Mouse (Mus musculus) c-Kit-positive CD71-positive TER-119-negative erythroid progenitor cells, embryonic 14.5 days (primary cell): ENCODE measurements around the gene Rhof.

Experiments used
- DNase-seq: peaks from one replicate; pipeline ENCODE4 v3.0.0-alpha.2; 2013; ENCODE audit warnings: low read depth

Gene Rhof

DNA sequence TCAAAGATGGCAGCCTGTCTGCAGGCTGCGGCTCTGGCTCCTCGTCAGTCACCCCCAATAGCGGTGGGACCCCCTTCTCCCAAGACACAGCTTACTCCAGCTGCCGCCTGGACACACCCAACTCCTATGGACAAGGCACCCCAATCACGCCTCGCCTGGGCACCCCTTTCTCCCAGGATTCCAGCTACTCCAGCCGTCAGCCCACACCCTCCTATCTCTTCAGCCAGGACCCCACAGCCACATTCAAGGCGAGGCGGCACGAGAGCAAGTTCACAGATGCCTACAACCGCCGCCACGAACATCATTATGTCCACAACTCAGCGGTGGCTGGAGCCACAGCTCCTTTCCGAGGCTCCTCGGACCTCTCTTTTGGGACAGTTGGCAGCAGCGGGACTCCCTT lies 15.1 kb upstream of the Rhof start:
- no peak for DNase-seq

DNA sequence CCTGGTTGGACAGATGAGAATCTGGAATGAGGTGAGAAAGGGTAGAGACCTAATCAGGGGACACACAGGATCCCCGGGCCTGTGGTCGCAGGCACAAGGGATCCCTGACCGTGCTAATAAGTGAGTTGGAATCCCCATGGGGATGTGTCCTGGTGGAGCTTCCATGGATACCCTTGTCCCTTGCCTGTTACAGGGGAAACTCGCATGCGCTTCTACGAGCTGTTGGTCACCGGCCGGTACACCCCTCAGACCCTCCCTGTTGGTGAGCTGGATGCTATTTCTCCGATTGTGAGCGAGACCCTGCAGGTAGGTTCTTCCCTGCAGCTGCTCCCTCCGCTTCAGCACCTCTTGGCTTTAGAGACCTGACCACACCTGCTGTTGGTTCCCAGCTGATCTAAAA lies 13.9 kb upstream of the Rhof start:
- DNase-seq = no peak

DNA sequence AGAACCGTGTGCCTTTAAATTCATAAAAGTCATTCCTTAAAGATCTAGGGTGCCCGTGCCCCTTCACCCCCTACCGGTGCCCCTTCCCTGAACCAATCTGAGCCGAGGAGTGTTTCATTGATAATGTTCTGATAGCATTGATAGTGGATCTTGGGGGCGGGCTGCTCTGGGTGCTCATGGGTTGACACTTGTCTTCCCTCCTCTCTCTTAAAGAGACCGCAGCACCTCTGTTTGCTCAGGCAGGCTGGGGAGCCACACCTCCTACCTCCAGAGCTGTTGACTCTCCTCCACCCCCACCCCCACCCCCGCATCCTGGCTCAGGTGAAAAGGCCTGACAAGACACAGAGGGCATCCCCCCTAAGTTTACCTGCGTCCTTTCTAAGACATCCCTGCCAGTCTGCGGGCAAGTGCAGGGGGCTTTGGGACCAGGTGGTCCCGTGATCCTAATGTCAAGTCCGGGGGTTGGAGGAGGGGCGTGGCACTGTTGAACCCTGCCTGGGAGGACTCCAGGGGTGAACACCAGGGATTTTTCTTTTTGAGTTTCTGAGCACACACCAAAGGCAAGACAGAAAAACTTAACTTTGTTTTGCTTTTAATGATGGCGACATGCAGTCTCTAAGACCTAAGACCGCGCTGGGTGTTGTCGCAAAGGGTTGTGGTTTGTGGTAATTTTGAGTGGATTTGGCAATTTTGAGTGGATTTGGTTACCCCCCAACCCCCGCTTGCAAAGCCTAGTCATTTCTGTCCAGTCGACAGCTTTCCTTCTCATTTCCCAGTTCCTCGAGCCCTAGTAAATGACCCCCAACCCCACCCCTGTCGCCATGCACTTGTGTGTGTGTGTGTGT lies 12.5 kb upstream of the Rhof start:
- DNase-seq = no peak

DNA sequence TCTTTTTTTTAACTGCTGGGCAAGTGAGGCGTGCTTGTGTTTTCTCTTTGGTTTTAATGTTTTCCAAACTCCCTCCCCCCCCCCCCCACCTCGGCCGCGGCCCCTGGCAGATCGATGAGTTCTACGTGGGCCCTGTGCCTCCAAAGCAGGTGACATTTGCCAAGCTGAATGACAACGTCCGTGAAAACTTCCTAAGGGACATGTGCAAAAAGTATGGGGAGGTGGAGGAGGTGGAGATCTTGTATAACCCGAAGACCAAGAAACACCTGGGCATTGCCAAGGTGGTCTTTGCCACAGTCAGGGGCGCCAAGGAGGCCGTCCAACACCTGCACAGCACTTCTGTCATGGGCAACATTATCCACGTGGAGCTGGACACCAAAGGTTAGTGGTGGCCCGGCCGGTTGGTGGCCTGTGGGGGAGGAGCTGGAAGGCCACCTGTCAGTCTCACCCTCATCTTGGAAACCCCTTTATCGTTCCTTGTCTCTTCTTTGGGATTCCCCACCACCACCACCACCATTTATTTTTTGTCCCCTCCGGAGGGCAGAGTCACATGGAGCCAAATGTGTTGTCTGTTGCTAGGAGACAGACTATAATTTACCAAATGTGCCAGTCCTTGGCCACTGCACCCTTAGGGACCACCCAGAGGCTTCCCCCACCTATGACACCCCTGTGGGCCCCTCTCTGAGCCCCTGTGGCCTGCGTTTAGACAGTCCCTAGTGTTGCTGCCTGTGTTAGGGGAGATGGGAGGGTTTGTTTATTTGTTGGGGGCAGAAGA lies 11.7 kb upstream of the Rhof start:
- no peak for DNase-seq

DNA sequence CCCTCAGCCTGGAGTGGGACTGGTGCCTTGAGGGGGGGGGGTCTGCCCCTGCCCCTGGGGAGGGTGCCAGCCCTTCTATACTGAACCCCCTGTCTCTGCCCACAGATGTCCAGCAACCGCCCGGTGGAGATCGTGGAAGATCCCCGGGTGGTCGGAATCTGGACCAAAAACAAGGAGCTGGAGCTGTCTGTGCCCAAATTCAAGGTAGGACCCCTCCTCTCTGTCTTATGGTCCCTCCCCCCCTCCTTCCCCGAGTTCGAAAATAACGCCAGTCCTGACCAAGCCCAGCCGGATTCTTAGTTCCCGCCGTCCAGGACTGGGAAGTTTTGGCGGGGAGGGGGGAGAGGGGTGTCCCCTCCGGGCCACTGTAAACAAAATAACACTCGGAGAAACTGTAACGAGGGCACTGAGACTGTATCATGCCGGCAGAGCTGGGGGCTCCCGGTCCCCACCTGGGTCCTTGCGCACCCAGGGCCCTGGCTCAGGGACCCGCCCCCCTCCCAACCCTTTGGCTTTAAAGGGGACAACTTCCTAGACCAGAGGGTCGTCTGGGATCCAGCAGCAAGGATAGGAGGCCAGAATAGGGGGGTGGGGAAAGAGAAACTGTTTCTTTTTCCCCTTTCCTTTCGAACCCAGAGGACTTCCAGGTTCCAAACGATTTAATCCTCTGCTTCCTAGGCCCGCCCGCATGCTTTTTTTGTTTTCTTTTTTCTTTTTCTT lies 10.9 kb upstream of the Rhof start:
- no peak for DNase-seq

DNA sequence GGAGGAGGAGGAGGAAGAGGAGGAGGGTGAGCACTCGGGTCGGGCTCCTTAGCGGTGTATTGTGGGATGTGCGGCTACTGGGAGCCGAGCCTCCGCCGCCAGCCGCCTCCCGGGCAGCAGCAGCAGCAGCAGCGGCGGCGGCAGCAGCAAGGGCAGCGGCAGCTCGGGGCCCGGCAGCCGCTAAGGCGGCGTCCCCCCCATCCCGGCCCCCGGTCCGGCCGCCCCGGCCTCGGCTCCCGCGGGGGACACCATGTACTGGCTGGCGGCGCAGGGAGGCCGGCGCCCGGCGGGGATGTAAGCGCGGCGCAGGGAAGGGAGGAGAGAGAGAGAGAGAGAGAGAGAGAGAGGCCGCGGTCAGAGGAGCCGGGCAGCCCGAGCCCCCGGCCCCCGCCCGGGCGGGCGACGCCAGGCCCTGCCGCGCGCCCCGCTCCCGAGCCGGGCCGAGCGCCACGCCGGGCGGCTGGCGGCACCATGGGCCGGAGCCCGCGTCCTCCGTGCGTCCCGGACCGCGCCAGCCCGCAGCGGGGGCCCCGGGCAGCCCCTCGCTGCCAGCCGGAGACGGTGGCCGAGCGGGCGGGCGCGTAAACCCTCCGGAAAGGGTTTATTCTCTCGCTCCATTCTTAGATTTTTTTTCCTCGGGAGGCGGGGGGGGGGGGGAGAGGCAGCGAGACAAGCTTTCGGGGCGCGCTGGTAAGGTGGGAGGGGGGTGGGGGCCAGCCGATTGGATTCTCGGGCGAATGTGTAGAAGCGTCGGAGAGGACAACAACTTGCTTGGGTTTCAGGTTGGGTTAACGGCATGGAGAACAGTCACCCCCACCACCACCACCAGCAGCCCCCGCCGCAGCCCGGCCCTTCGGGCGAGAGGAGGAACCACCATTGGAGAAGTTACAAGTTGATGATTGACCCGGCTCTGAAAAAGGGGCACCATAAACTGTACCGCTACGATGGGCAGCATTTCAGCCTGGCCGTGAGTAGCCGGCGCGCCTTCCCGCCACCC lies 10.0 kb upstream of the Rhof start, which contains the start of gene Setd1b:
Setd1b (plus strand) TSS at position 33 of the 997 bp plus-strand sequence.
- no peak for DNase-seq

DNA sequence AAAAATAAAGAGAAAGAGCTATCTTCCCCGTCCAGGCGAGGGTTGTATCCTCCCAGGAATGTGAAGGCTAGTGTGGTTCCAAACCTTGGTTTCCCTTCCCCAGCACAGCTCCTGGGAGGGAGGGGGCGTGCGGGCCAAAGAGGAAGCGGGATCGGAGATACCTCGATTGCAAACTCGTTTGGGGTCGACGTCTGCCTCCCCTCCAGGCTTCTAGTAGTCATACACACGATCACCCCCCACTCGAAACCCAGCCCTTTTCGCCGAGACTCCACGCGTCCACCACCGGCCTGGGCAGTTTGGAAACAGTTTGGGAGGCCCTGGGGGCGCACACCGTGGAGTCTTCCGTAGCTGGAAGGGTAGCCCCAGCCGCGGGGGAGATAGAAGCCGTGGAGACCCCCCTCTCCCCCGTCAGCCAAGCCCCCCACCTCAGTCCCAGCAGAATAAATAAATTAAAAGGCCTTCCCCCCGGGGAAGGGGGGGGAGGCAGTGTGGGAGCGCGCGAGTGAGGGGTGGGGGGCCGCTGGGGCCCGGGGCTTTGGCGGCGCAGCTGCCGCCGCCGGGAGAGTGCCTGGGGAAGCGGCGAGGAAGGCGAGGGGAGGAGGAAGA lies 9.2 kb upstream of the Rhof start:
- no peak for DNase-seq

DNA sequence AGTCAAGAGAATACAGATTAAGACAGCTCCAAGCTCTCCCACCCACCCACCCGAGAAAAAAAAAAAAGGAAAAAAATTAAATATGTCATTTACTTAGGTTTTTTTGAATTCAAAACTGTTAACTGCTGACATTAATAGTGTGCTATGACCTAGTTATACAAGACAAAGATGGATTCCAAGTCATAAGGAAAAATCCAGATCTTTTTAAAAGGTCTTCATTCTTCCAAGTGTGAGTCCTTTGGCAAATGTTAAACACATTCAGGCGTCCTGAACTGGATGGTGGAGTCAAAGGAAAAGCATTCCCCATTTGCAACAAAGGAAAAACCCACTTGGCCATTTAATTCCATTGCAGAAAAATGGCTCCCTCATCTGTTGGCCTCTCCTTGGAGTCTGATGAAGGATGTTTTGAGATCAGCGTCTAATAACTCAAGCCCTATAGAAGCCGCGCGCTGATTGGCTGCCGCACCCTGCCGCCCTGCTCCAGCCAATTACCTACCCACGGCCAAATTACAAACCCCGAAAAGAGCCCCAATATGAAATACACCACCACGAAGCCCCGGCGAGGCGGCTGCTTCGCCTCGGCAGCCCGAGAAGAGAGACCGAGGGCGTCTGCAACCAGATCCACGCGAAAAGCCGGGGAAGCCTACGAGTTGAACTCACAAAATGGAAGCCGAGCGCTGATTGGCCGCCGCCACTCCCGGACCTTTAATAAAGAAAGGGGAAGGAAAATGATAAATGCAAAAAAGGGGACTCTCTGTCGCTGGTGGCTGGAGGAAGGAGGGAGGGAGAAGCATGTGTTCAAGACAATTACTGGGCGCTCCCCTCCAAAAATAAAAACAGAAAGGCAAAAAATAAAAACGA lies 8.4 kb upstream of the Rhof start:
- DNase-seq = peak; percentile 89

DNA sequence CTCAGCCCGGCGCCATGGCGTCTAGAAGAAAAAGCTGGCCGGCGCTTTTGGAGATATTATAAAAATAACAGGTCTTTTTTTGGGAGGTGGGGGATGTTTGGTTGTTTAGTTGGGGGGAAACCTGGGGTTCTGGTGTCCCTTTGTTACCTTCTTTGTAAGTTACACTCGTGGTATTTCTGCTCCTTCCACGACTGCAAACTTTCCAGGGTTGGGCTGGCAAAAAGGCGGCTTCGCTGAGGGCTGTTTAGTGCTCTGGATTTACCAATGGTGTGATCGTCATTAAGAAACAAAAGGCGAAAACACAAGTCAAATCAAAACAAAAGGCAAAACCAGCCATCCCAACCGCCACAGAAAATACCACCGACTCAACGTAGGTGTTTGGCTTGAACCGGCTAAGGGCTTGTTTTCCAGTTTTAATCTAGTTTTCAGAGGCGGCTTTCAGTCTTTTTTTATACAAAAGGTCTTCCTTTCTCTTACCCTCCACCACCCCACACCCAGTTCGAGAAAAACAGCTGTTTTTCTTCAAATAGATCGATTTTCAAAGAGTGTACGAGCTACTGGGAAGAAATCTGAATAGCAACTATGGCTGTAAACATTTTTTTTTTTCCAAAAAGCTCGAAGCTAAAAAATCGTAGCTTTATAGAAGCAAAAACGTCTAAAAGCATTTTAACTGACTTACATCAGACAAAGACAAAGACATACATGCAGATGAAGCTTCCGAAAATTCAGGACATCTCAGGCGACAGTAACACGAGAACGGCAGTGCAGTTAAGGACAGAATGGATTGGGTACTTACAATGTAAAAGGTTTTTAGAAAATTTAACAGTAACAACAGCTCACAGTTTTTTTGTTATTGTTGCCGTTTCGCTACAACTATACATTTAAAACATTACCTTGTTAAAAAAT lies 7.5 kb upstream of the Rhof start:
- no peak for DNase-seq

DNA sequence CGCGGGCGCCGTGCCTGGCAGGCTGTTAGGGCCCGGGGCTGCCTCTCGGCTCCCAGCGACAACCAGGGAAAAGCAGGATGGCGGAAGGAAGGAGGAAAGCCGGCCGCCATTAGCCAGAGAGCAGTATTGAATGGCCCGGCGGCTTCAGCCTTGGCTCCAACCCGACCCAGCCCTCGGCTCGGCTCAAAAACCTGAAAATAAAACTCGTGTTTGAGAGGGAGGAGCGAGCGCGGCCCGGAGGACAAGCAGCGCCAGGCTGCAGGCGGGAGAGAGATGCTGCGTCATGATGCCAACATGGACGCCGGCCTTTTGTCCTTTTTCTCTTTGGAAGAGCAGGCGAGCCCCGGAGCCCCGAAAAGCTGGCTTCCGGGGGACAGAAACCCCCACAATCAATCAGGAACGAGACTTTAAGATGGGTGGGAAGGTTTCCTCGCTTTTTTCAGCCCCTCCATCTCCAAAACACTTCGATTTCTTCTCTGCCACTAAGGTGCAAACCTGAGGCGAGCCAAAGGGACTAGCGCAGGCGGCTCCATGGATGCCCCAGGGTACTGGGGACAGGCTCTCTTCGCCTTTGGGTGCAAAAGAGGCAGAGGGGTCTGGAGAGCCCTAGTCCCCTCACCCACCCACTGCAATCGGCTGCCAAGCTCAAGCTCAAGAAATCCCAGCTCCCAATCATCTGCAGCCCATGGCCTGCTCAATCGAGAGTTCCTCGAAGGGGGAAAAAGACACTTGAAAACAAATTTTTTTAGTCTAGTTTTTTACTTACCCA lies 6.6 kb upstream of the Rhof start:
- DNase-seq = peak; percentile 71

DNA sequence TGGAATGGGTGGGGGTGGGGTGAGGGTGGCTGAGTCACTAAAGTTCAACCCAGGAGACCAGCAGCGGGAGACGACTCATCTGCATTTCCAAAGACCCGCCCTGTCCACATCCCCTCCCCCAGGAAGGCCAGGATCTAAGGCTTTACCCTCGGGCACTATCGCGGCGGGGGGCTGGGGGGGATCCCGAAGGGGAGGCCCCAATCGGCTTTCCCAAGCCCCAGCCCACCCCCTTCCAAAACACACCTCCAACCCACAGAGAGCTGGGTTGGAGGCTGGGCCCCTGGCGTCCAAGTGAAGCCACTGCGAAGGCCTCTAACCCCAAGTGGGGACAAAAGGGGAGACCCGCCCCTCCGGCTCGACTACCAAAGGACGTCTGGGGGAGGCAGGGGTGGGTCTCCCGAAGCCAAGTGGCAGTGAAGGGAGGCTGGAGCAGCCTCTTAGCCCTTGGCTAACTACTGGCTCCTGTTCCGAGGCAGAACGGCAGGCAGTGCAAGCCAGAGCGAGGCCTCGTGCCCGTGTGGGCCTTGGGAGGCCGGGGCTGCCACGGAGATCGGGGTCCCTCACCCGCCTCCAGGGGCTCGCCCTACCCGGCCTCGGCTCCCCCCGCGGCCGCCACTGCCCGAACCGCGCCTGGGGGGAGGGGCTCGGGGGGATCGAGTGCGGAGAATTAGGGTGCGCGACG lies 5.9 kb upstream of the Rhof start:
- no peak for DNase-seq

DNA sequence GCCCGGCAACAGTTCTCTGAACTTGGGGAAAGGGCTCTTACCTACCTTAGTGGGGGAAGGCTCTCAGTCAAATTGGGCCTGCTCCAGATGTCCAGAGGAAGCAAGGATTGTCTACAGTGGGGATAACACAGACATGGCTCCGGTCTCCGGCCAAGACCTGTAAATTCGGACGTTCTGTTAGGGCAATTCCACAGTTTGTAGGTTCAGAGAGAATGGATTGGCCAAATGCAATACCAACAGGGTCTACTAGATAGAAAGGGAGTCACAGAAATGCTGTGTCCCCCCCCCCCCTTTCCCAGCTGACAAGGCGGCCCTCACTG lies 5.4 kb upstream of the Rhof start:
- no peak for DNase-seq

DNA sequence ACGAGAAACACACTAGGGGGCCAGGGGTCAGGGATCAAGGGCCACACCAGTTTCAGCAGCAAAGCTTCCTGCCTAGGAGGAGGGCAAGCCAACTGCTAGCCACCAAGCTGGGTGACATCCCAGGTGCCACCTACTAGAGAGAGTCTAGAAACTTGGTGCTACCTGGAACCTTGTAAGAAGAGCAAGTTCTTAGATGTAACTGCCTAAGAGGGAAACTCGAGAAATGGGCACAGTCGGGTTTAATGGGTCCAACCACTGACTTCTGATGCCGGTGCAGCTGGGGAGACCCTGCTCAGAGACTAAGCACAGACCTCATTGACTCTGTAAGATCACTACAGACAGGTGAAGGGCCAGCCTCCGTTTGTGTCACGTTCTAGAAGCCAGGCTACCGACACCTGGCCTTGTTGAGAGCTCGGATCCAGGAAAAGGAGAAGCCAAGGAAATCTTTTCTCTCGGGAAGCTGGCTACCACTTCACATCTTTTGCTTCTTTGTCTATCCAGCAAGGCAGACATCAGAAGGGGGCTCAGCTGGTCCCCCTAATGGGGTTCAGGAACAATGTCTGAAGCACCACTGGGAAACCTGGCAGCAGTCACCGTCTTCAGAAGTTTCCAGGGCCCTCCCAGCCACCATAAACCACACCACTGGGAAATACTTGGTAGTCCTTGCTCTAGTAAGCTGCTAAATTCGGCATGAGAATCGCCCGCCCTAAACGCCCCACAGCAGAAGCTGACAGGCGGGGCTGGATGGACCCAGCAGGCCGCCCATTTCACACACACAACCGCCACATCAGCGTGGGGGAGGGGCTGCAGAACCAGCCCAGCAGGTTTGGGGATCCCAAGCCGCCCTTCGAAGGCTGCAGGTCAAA lies 4.8 kb upstream of the Rhof start:
- peak; percentile 74 for DNase-seq

DNA sequence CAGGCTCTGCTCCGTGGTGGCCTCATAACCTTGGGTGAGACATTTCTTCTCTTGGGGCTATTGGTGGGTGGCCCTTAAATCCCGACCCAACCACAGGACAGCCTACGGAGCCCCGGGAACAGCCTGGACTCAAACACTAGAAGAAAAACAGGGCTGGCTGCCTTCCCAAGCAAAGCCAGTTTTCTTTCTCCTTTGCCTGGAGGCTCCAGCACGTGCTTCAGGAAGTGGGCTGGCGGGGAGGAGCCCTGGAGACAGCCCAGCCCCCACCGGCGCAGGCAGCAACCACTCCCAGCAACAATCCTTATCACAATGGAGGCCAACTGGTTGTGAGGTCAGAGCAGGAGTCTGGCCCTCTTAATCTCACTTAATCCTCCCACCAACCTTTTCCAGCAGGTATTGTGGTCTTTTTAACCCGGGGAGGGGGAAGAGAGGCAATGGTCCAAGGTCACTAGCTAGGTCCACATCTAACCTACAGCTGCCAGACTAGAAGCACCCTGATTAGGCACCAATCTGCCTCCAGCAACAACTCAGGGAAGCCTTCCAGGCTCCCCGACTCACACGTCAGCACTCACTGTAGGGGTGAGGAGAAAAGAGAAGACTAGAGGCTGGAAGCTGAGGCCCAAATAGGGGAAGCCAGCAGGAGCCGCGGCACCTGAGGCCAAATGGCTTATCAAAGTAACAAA lies 4.0 kb upstream of the Rhof start:
- DNase-seq = peak; percentile 81

DNA sequence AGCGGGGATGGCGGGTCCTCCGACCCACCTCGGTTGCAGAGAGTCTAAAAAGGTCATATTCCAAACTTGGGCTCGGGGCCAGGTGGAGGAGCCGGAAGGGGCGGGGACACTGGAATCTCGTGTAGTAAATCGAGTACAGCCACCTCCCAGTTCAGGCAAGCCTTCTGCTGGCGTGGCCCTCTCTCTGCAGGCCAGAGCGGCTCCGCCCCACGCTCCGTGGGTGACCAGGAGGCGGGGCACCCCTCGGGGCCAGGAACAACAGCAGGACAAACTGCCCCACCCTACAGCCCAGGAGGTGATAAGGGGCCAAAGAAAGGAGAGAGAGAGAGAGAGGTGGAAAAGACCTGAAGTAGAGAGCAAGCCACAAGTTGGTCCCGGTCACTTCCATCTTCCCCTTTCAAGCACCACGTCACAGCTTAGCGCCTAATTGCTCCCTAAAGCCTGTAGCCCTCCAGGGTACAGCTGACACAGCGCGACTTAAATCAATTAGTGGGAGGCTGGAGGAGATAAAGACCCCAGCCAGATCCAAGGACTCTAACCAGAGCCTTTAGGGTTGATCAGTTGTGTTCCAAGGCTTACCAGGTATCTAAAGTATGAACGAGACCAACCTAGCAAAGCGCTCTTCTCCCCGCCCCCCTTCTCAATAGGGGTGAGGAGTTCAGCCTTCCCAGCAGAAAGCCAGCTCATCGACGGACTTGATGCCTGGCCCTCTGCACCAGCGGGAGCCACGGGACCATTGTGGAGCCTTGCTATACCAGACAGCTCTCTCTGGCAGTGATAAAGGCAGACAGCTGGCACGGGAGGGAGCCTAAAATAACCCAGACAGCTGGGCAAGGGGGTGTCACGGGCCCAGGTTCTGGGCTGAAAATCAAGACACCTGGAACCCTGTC lies 3.2 kb upstream of the Rhof start:
- DNase-seq = no peak
